ENCODE assay signal across 10 mouse cellular contexts in genomic region chr1:155232786-155233185, GRCm38 (mm10). TPM values are rescaled to one million over a fixed set of nuclear protein-coding genes. Genes with fewer than 3 reads are reported as not detected.
DNase-seq lines count a peak whose midpoint lies in the region; ATAC-seq lines count a peak whose summit lies in the region.
"Had no signal": no experiment of that assay in that cellular context is flagged by ENCODE, and none has a peak within 500 bp of the region (broad histone marks: within the 10 kb centered on the region; RNA-seq: fewer than 3 reads in every experiment).

No protein-coding gene starts in this region.

- no peak overlapping the region for H3K4me3 ChIP-seq in heart, embryonic 14.5 days (ENCODE audit: control insufficient read depth in 1 of 2, insufficient read depth in 1 of 2, low read depth in 1 of 2, low read length in 2 of 2)
- no peak overlapping the region for H3K4me3 ChIP-seq in forebrain, embryonic 13.5 days
- no peak overlapping the region for H3K4me3 ChIP-seq in midbrain, embryonic 11.5 days (ENCODE audit: low read depth, low read length)

- H3K9ac ChIP-seq in heart, embryonic 14.5 days (ENCODE audit: low read length) = peak overlapping the region; percentile 68; the same call in 1 of the 2 replicates
- H3K9ac ChIP-seq in forebrain, embryonic 13.5 days = no peak overlapping the region
- peak overlapping the region; percentile 40; the same call in 1 of the 2 replicates for H3K9ac ChIP-seq in midbrain, embryonic 11.5 days (ENCODE audit: low read length)
- H3K9ac ChIP-seq: liver, embryonic 14.5 days had no signal

- intact Hi-C loops in heart, postnatal 36 days (cut with DNase I) = no loop called here

- H3K36me3 ChIP-seq in heart, embryonic 14.5 days (ENCODE audit: control insufficient read depth, insufficient read depth, low read length) = peaks cover 41% of the 10 kb centered on the region
- H3K36me3 ChIP-seq in forebrain, embryonic 13.5 days (ENCODE audit: poor library complexity, severe bottlenecking) = no peaks in the 10 kb centered on the region
- H3K36me3 ChIP-seq in midbrain, embryonic 11.5 days (ENCODE audit: control insufficient read depth, insufficient read depth, low read length) = no peaks in the 10 kb centered on the region

- ATAC-seq in heart, embryonic 14.5 days (ENCODE audit: insufficient number of reproducible peaks, insufficient read depth, low FRiP score, low read depth) = no peak
- no peak for ATAC-seq in forebrain, embryonic 13.5 days
- no peak for ATAC-seq in midbrain, embryonic 11.5 days (ENCODE audit: low FRiP score)
- no peak for ATAC-seq in megakaryocyte progenitor cell, adult 5-6 weeks (replicated peaks; ENCODE audit: poor library complexity)
- ATAC-seq in frontal cortex, adult (ENCODE audit: low TSS enrichment) = no peak

- no peaks in the 10 kb centered on the region for H3K9me3 ChIP-seq in heart, embryonic 14.5 days (ENCODE audit: control insufficient read depth, low read length)
- H3K9me3 ChIP-seq in forebrain, embryonic 13.5 days (replicated peaks) = no peaks in the 10 kb centered on the region
- no peaks in the 10 kb centered on the region for H3K9me3 ChIP-seq in midbrain, embryonic 11.5 days (ENCODE audit: control insufficient read depth, low read length)

- 0 out of 2 replicates have a peak overlapping the region, but pooled peaks have one; percentile 2 for H3K4me2 ChIP-seq in heart, embryonic 14.5 days (ENCODE audit: low read length)
- H3K4me2 ChIP-seq in forebrain, embryonic 13.5 days = no peak overlapping the region
- H3K4me2 ChIP-seq in midbrain, embryonic 11.5 days = no peak overlapping the region

- peak overlapping the region; percentile 96 to 99 for H3K27ac ChIP-seq in heart, embryonic 14.5 days (replicated peaks in 1 of 2; ENCODE audit: control insufficient read depth in 1 of 2, insufficient read depth in 1 of 2, low read depth in 2 of 2, low read length in 2 of 2)
- peak overlapping the region; percentile 96 for H3K27ac ChIP-seq in forebrain, embryonic 13.5 days
- peak overlapping the region; percentile 44 for H3K27ac ChIP-seq in midbrain, embryonic 11.5 days (ENCODE audit: low read depth, low read length)
- H3K27ac ChIP-seq: liver, embryonic 14.5 days had no signal

- no peaks in the 10 kb centered on the region for H3K27me3 ChIP-seq in heart, embryonic 14.5 days (ENCODE audit: control insufficient read depth, insufficient read depth, low read length)
- H3K27me3 ChIP-seq in forebrain, embryonic 13.5 days = no peaks in the 10 kb centered on the region
- no peaks in the 10 kb centered on the region for H3K27me3 ChIP-seq in midbrain, embryonic 11.5 days (ENCODE audit: control insufficient read depth, insufficient read depth, low read length)

- no peak for DNase-seq in heart, postnatal 36 days
- DNase-seq in cerebellum, adult 9-11 months = peak; percentile 77
- no peak for DNase-seq in midbrain, embryonic 11.5 days (ENCODE audit: low spot score, missing footprints)
- DNase-seq in testis, postnatal 10 days (ENCODE audit: low spot score) = no peak
- DNase-seq: adrenal gland, postnatal 25 days had no signal

- peaks cover 60 to 65% of the 10 kb centered on the region in 2 experiments for H3K4me1 ChIP-seq in heart, embryonic 14.5 days (ENCODE audit: control insufficient read depth in 2 of 2, insufficient read depth in 2 of 2, low read length in 2 of 2)
- peaks cover 85% of the 10 kb centered on the region for H3K4me1 ChIP-seq in forebrain, embryonic 13.5 days
- peaks cover 54% of the 10 kb centered on the region for H3K4me1 ChIP-seq in midbrain, embryonic 11.5 days (ENCODE audit: control insufficient read depth, insufficient read depth, low read length)

- WGBS in heart, embryonic 14.5 days = 80% methylated on average over 6 of the region's 6 CpGs
- WGBS in forebrain, embryonic 13.5 days = 72% methylated on average over 6 of the region's 6 CpGs
- 69% methylated on average over 6 of the region's 6 CpGs for WGBS in midbrain, embryonic 11.5 days

RNA-seq across cellular contexts. Expression of gene BC034090, which starts 11.5 kb away (rescaled TPM):
- 6.9 and 7.2 TPM in 2 replicates for polyA plus RNA-seq in heart, embryonic 14.5 days (2014; fragmentation: Nextera tagmentation; extraction: Ambion mirVana)
- total RNA-seq in heart, postnatal 36 days (2021) = 10 to 100 TPM; 32.0 to 34.3 TPM
- 2.5 and 3.4 TPM in 2 replicates for polyA plus RNA-seq in forebrain, embryonic 13.5 days (2015; fragmentation: Nextera tagmentation; extraction: Ambion mirVana)
- polyA plus RNA-seq in midbrain, embryonic 11.5 days (2014; fragmentation: Nextera tagmentation; extraction: Ambion mirVana) = 2.7 and 3.1 TPM in 2 replicates
- total RNA-seq in megakaryocyte progenitor cell, adult 5-6 weeks (2015) = 0.07 TPM in 1 of 2 replicates, not detected in the other
- total RNA-seq in megakaryocyte progenitor cell, adult 5-6 weeks (2017) = 0.20 TPM in 1 of 2 replicates, not detected in the other

Comparison
In these comparisons a context has a peak if more than half of its experiments do, and no peak if none do; other contexts are left out.
1. H3K27ac ChIP-seq: peak in every context shown above with its lines; median percentile 98 in heart, embryonic 14.5 days; 96 in forebrain, embryonic 13.5 days; 44 in midbrain, embryonic 11.5 days.